Mouse (Mus musculus): ENCODE measurements around the gene Gja5.
"Not testable (repeated sequence)": the region's sequence is repeated elsewhere in the genome, so short reads cannot be mapped to it uniquely, and the experiment has no call there.

Gene Gja5

DNA sequence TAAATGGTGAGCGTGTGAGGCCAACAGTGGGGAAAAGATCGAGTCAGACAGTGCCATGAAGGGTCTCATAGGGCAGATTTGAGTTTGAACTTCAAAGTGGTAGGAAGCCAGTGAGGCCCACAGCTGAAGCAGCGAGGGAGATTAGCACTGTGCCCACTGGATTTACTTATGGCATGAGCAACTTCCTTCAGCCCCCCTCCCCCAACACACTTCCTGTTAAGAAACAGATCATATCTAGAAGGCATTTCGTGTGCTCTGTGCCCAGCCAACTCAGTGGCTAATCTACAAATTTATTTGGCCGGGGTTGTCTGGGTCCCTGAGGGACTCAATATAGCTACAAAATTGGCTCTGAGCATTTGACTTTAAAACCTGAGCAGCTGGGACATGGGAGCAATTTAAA, 139.7 kb downstream of the Gja5 start:
- no peak for DNase-seq

DNA sequence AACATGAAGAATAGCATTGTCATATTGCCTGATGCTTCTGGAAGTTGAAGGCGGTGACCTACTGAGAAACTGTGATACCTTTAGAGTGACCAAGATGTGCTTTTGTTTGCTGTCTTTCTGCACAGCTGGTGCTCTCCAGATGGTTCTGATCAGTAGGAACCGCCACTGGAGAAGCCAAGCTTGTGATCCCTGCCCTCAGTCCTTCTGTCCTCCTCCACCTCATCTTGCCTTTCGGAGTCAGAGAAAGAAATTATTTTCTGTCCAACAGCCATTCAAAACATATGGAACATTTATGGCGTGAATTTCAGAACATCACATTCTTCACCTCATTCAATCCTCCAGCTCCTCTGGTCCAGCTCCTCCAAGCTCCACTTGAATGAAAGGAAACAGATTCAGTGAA, 143.3 kb downstream of the Gja5 start:
- DNase-seq: no peak

DNA sequence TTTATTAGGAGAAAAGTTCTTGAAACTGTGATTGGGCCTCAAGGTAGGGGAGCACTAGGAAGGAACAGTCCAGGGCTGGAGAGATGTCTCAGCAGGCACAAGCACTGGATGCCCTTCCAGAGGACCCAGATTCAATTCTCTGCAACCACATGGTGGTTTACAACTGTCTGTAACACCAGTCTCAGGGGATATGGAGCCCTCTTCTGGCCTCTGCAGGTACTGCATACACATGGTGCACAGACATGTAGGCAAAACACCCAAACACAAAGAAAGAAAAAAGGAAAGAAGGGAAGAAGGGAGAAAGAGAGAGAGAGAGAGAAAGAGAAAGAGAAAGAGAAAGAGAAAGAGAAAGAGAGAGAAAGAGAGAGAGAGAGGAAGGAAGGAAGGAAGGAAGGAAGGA, 143.9 kb downstream of the Gja5 start:
- DNase-seq: no peak

DNA sequence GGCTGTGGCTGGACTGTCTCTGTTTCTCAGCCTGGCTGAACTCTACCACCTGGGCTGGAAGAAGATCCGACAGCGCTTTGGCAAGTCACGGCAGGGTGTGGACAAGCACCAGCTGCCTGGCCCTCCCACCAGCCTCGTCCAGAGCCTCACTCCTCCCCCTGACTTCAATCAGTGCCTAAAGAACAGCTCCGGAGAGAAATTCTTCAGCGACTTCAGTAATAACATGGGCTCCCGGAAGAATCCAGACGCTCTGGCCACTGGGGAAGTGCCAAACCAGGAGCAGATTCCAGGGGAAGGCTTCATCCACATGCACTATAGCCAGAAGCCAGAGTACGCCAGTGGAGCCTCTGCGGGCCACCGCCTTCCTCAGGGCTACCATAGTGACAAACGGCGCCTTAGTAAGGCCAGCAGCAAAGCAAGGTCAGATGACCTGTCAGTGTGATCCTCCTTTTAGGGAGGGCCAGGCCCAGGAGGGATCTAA, 146.8 kb downstream of the Gja5 start:
- no peak for DNase-seq

DNA sequence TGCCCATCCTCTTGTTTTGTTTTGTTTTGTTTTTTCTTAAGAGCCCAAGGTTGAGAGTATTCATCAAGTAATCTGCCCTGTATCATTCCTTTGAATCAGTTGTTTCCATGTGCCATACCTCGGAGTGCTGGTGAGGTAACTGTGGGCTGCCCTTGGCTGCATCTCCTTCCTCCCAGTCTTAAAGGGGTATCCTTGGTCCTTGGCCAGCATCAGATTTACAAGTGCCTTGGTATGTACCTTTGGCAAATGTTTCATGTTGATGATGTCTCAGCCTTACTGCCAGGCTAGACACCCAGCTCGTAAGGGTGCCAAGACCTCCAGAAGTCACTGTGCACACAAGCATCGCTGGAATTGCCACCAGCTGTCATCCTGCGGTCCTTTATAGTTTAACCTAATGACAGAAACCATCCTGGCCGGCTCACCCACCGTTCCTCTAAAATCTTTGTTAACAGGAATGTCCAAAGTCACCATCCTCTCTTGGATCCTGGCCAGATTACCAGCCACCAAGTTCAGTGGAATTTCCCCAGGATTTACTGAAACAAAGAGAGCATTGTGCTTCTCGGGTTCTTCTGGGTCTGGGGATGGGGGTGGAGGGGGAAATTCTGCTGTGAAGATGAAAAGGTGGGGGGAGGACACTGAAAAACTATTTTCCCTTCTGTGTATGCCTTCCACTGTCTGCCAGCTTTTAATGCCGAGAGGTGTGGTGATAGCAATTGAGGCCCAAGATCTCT, 147.7 kb downstream of the Gja5 start:
- no peak for DNase-seq

DNA sequence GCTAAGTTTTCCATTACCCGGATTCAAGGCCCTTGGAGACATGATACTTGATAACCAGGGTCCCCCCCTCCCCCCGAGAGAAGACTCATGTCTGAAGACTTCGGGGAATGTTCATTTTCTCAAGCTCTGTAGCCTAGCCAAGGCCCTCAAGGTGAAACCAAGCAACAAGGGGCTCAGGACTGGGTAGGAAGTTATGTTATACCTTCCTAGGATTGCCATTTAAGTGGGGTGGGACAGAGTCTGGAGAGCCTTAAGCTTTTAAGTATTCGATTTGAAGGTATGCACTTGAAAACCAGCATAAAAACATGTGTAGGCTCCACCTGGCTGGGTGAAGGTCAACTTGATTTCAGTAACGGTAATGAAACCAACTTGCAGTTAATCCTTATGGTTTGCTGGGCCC, 154.2 kb downstream of the Gja5 start:
- no peak for DNase-seq

DNA sequence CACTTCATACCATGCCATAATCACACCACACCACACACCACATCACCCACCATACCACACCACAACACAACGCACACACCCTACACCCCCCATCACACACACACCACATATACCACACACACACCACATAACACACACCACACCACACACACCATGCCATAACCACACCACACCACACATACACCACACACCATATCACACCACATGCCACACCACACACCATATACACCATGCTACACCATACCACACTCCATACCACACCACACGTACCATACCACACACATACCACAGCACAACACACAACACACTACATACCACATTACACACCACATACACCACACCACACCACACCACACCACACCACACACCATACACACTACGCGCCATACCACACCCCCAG, 155.6 kb downstream of the Gja5 start:
- no peak for DNase-seq

DNA sequence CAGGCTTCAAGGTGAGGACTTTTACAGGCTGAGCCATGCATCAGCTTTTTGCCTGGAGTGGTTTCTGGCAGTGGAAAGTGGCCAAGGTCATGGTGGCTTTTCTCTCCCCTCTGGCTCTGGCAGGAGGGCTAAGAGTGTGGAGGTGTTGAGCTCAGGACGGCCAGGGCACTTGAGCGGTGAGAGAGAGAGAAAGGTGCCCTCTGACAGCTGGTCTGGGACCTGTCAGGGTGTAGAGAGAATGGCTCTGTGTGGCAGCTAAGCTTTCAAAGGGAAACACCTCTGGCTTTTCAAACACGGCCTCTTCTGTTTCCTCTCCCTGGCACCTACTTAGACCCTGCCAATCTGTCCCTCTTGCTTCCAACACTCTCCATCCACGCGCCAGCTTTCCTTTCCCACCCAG, 158.3 kb downstream of the Gja5 start:
- DNase-seq: no peak

DNA sequence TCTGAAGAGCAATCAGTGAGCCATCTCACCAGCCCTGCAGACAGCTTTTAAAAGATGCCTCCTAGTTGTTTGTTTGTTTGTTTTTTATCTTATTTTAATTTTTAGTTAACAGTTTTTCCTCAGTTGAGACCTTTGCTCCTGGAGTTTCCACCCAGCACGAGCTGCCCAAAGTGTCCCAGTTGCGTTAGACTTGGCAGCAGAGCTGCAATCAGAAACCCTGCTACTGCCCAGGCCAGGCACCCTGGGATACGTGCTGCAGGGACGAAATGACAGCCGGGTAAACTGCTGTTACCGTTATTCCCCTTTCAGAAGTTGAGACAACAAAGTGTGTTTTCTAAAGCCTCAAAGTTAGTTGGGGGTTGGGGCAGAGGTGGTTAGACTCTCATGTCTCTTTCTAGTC, 159.6 kb downstream of the Gja5 start:
- no peak for DNase-seq

DNA sequence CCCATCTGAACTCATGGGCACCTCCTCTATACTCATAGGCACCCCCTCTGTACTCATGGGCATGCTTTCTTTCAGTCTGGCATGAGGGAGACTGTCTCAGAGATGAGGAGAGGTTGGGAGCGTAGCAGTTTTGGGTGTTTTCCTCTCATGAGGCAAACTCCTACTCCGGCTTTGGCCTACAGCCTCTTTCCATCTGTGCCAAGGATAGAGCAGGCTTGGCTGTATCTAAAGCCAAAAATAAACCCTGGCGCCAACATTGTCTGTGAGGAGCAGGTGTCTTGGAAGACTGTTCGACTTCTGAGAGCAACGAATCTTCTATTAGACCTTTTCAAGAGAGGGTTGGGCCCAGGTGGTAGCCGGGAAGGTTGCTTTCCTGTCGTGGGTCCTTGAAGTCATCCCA, 165.1 kb downstream of the Gja5 start:
- DNase-seq: peak; percentile 40

DNA sequence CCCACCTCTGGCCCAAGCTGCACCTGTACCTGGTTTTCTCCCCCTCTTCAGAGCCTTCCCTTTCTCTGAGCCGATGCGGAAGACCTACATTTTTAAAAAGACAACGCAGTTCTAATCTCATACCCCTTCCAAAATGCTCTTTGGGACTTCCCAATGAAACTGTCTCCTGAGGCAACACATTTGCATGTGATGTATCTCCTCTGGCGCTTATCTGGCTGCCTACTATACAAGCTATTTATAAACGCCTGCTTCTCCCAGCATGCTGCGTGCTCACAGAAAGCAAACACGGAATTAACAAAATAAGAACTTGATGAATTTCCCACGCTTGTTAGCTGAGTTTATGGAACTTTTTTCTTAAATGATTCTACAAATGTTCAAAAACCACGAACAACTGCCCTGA, 167.4 kb downstream of the Gja5 start:
- not testable (repeated sequence) for DNase-seq

DNA sequence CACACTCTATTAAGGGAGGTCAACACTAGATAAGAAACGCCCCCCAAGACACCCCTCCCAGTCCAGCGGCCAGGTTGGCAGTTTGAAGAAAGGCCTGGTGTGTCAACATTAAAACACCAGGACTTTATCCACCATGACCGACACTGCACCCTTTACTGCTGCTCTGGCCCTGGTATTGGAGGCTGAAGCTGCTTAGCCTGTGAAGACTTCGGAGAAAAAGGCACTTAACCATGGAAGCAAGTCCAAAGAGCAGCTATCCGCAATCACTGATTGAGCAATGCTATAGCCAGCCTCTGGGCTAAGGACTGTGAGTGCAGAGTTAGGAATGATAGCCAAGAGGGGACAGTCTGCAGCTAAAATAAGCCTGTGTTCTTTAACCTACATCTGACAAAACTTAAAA, 167.9 kb downstream of the Gja5 start:
- not testable (repeated sequence) for DNase-seq

DNA sequence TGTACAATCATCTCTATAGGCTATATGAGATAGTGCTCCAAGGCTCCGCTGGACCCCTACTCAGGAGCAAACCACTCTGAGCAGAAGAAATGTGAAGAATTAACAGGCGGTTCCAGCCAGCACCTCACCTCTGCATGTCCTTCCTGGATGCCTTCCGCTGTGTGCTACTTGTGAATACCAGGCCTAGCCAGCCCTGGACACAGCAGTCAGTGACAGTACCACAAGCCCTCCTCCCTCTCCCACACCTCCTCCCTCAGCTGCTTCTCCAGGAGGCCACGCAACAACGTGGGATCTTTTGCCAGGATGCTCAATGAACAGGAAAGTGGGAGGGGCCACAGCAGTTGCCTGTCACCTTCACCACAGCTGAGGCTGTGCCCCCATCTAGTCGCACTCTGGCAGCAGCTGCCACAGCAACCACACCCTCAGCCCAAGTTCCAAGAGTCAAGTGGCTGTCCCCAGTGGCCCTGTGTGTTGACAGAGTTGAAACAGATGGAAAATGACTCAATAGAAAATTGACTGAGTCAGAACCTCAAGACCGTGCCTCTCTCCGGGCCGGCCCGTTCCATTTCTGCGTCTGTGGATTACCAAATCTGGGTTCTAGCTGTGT, 171.4 kb downstream of the Gja5 start:
- not testable (repeated sequence) for DNase-seq

DNA sequence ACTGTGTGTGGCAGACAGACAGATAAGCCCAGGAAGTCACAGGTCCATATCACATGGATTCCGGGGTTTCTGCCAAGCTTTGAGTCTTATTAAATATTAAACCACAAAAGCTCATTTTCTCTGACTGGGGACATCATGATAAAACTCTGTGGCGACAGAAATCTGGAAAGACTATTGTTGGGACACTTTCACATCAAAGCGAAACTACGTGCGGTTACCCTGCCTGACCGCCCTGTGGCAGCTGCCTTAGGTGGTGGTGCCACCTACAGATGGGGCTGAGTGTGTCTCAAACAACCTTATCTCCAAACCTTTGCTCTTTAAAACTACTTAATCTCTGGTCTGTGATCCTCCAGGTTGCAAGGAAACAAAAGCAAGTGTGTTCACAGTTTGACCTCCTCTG, 171.9 kb downstream of the Gja5 start:
- peak; percentile 40 for DNase-seq

DNA sequence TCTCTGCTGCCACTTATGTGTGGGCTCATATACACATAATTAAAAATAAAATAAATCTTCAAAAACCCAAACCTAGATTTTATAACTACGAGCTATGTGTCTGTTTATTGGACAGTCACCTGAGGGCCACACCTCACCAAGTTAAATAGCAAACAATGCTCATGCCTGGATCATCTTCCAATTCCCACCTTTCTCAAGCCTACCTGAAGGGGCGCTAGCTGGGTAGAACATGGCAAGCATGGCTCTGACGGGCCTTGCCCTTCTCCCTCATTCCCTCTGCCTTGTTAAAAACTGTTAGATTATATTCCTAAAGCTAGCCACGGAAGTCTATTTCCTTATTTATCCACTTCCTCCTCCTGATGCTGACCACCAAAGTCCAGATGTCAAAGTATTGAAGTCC, 173.9 kb downstream of the Gja5 start:
- DNase-seq: no peak

DNA sequence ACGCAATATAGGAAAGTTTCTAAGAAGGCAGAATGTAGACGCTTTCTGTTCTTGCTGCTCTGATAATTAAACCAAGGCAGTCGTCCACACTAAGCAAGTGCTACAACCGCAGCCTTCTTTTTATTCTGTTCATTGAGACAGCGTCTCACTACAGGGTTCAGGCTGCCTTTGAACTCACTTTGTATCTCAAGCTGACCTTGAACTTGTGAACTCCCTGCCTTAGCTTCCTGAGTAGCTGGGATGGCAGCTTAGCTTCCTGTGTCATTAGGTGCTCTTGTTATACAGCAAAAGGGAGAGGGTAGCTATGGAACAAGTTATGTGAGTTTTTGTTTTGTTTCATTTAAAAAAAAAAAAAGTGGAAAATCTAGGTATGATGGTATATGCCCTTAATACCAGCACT, 177.7 kb downstream of the Gja5 start:
- DNase-seq: no peak

DNA sequence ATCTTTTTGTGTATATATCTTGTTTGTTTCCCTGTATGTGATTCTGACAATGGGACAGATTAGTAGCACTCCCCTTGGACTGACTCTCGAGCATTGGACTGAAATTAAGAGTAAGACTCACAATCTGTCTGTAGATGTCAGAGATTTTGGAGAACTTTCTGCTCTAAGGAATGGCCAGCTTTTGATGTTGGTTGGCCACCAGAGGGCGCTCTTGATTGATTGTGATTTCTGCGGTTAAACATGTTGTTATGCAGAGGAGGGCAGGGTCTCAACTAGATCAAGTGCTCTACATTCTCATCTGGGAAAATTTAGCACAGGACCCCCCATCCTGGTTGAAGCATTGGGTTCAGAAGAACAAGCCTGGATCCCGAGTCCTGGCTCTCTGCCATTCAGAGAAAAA, 182.8 kb downstream of the Gja5 start:
- no peak for DNase-seq

DNA sequence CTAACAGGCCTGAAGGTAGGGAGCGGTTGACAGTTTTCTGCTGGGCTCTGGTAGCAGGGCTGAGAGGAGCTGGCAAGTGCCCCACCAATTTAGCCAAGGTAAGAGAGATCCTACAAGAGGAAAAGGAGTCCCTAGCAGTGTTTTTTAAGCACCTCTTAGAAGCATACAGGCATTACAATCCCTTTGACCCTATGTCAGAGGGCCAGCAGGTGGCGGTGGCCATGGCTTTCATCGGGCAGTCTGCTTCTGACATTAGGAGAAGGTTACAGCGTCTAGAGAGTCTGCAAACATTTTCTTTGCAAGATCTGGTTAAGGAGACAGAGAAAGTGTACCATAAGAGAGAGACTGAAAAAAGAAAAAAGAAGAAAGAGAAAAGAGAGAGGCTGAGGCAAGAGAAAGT, 183.8 kb downstream of the Gja5 start:
- not testable (repeated sequence) for DNase-seq

DNA sequence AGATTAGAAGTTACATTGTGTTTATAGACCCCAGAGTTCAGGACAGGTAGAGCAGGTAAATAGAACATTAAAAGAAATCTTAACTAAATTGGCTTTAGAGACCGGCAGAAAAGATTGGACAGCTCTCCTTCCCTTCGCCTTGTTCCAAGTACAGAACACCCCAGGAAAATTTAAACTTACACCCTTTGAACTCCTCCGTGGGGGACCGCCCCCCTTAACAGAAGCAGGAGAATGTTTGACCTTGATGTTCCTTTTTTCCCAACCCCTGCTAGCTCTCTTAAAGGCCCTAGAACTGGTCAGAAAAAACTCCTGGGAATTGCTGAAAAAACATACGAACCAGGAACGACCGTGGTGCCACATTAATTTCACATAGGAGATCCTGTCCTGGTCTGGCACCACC, 187.5 kb downstream of the Gja5 start:
- DNase-seq: not testable (repeated sequence)

DNA sequence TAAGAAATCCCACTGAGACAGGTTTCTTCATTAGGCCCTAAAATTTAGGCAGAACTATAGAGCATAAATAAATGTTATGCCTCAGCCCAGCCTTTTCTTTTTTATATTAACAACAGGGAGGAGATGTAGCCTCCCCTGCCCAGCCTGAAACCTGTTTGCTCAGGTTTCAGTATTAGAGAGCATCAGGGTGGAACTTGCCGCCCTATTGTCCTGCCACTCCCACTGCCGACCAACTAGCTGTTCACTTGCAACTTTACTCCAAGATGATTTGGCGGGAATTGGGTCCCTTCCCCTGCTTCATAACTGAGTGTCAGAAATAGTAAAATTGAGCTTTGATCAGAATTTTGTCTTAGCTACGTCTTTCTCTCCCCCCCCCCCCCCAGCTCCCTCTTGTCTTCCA, 192.2 kb downstream of the Gja5 start:
- DNase-seq: not testable (repeated sequence)

DNA sequence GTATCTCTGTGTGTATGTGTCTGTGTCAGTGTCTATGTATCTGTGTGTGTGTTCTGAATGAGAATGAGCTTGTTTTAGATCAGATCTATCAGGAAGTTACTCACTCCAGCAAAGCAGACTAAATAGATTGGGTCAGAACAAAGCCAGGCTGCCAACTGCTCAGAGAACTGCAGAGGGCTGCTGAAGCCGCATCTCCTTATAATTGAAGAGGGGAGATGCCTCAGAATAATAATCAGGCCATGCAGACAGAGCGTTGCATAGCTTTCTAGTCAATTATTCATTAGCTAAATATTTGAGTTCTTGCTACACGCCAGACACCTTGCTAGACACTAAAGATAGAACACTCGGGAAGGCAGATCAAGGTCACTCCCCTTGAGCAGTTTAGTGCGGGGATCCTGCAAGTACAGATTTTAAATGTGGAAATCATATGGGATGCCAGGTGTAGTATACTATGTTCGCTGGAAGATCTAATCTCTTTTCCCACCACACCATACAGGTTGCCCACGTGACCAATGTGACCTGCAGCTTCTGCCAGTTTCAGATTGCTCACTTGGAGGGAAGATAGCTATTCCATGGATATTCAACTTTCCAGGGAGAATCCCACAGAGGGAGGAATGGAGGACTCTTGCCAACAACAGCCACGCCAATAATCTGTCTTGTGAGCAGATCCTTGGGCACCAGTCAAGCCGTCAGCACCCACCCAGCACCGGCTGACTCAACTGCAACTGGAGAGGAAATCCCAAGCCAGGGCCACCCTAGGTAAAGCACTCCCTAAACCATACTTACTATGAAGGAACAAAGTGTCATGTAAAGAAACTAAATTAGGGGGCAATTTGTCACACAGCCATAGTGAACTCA, 196.5 kb downstream of the Gja5 start:
- DNase-seq: no peak

DNA sequence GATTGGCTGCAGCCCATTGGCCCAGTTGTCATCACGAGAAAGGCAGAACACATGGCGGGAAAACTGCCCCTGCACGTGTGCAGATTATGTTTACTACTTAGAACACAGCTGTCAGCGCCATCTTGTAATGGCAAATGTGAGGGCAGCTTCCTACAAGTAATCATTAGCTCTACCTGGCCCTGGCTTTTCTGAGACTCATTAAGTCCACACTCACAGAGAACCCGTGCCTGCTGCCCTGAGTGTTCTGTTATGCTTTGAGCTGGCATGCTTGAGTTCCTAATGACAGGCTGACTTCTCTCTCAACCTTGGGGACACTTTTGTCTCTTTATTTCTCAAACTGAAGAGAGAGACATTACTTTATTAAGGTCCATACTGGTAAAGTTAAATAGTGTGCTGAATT, 199.5 kb downstream of the Gja5 start:
- not testable (repeated sequence) for DNase-seq

DNA sequence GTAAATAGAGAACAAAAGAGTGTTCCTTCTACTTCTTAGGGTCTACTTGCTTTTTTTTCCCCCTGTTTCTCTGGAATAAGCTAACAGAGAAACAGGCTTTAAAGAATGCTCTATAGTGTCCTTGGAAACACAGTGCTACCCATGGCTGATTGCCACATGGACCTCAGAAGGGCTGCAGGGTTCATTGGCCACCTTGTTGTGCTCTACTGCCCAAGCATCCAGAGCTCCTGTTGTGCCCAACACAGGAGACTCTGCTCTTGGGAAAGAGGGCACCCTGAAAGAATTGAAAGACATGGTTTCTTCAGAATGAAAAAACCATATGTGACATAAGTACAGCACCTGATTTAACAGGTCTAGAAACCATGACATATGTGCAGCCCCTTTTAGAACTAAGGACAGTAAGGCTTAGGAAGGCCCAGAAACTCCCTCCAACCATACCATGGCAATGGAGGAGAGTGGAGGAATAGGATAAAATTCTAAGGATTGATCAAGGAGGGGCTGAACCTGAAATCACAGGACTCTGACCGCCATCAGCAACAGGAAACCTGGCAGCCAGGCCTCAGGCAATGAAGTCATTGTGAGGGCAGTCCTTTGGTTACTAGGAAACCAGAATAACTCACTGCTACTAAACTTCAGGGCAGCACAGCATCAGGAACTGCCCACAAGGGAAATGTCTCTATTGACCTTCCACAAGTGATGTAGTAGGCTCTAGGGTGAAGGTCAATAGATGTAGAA, 200.4 kb downstream of the Gja5 start:
- DNase-seq: no peak
